Mouse (Mus musculus): ENCODE results near the gene Mri1. TPM values are rescaled to one million over a fixed set of nuclear protein-coding genes. Genes with fewer than 3 reads are reported as not detected.

Gene Mri1
- polyA plus RNA-seq, 2 experiments, result 49.3 to 58.1 TPM

GRCm38 (mm10) chr8:84223322-84224029 lies 33.6 kb downstream of the Mri1 start:
- no peak overlapping the region for H3K9ac ChIP-seq (ENCODE audit: low read depth, low read length, severe bottlenecking)
- no peak overlapping the region for H3K4me2 ChIP-seq (replicated peaks; ENCODE audit: low read depth, low read length, severe bottlenecking)
- WGBS, result 88% methylated on average over 21 of the region's 21 CpGs
- H3K4me1 ChIP-seq (ENCODE audit: control insufficient read depth, insufficient read depth, low read length), result no peaks in the 10 kb centered on the region
- H3K27ac ChIP-seq (replicated peaks; ENCODE audit: low read depth, low read length), result no peak overlapping the region
- H3K36me3 ChIP-seq (ENCODE audit: control insufficient read depth, insufficient read depth, low read length), result peaks cover 96% of the 10 kb centered on the region
- H3K27me3 ChIP-seq (ENCODE audit: control insufficient read depth, insufficient read depth, low read length), result no peaks in the 10 kb centered on the region
- TF ChIP-seq POLR2A (IDR thresholded peaks at IDR 0.05; ENCODE audit: borderline replicate concordance, extremely low read depth, insufficient read depth, insufficient read length), result no peak
- H3K4me3 ChIP-seq (replicated peaks; ENCODE audit: low read length), result no peak overlapping the region
- no peaks in the 10 kb centered on the region for H3K9me3 ChIP-seq (ENCODE audit: control insufficient read depth, low read length)
- ATAC-seq (ENCODE audit: low FRiP score, low read depth), result no peak; the same call in 1 of the 2 replicates
- no peak for DNase-seq (ENCODE audit: low spot score)

GRCm38 (mm10) chr8:84222566-84223165 lies 34.5 kb downstream of the Mri1 start:
- no peaks in the 10 kb centered on the region for H3K4me1 ChIP-seq (ENCODE audit: control insufficient read depth, insufficient read depth, low read length)

DNA sequence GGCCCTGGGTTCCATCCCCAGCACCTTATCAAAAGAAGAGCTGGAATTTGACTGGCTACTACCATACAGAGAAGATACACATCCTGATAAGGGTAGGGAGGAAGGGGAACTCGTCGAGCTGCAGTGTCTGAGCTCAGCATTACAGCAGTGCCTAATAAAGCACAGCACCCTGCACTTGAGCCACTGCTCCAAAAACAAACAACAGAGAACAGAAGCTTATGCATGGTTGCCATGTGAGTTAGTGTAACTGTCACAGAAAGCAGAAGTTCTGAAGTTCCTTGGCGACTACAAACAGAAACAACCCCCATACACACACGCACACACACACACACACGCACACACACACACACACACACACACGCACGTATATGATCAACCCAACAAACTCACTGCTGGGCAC lies 37.0 kb downstream of the Mri1 start:
- no peaks in the 10 kb centered on the region for H3K4me1 ChIP-seq (ENCODE audit: control insufficient read depth, insufficient read depth, low read length)
- no peak for TF ChIP-seq POLR2A (IDR thresholded peaks at IDR 0.05; ENCODE audit: borderline replicate concordance, extremely low read depth, insufficient read depth, insufficient read length)
- no peak overlapping the region for H3K9ac ChIP-seq (ENCODE audit: low read depth, low read length, severe bottlenecking)
- no peak overlapping the region for H3K4me3 ChIP-seq (replicated peaks; ENCODE audit: low read length)
- DNase-seq (ENCODE audit: low spot score), result no peak
- 84% methylated on average over 7 of the region's 7 CpGs for WGBS
- H3K27ac ChIP-seq (replicated peaks; ENCODE audit: low read depth, low read length), result no peak overlapping the region
- no peaks in the 10 kb centered on the region for H3K27me3 ChIP-seq (ENCODE audit: control insufficient read depth, insufficient read depth, low read length)
- H3K9me3 ChIP-seq (ENCODE audit: control insufficient read depth, low read length), result no peaks in the 10 kb centered on the region
- no peak for ATAC-seq (ENCODE audit: low FRiP score, low read depth)
- H3K4me2 ChIP-seq (replicated peaks; ENCODE audit: low read depth, low read length, severe bottlenecking), result no peak overlapping the region
- peaks cover 96% of the 10 kb centered on the region for H3K36me3 ChIP-seq (ENCODE audit: control insufficient read depth, insufficient read depth, low read length)

More at GRCm38 (mm10) chr8:84222566-84223165, 34.5 kb downstream of the Mri1 start:
- H3K27me3 ChIP-seq (ENCODE audit: control insufficient read depth, insufficient read depth, low read length), result no peaks in the 10 kb centered on the region
- H3K4me3 ChIP-seq (replicated peaks; ENCODE audit: low read length), result no peak overlapping the region
- H3K4me2 ChIP-seq (replicated peaks; ENCODE audit: low read depth, low read length, severe bottlenecking), result no peak overlapping the region
- H3K9me3 ChIP-seq (ENCODE audit: control insufficient read depth, low read length), result no peaks in the 10 kb centered on the region
- peaks cover 96% of the 10 kb centered on the region for H3K36me3 ChIP-seq (ENCODE audit: control insufficient read depth, insufficient read depth, low read length)
- 95% methylated on average over 9 of the region's 9 CpGs for WGBS
- no peak for DNase-seq (ENCODE audit: low spot score)
- H3K27ac ChIP-seq (replicated peaks; ENCODE audit: low read depth, low read length), result no peak overlapping the region
- no peak for ATAC-seq (ENCODE audit: low FRiP score, low read depth)
- no peak overlapping the region for H3K9ac ChIP-seq (ENCODE audit: low read depth, low read length, severe bottlenecking)
- no peak for TF ChIP-seq POLR2A (IDR thresholded peaks at IDR 0.05; ENCODE audit: borderline replicate concordance, extremely low read depth, insufficient read depth, insufficient read length)

DNA sequence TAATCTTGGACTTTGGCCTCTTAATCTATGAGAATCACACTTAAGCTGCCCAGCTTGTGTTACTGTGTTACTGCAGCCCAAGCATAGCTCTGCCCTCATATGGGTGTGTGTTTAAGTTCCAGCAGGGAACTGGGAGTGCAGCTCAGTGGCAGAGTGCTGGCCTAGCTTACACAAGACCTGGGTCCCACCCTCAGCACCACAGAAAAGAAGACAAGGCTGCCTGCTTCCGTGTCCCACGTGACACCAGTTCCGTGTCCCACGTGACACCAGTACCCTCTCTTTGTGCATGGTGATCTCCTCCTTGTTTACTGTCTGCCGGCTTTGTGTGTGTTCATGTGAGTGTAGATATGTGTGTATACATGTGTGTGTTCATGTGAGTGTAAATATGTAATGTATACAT lies 39.0 kb downstream of the Mri1 start:
- Histone ChIP-seq H3K4me1 (ENCODE audit: control insufficient read depth, insufficient read depth, low read length) (no peaks in the 10 kb centered on the region), H3K27ac (replicated peaks; ENCODE audit: low read depth, low read length) (no peak overlapping the region), H3K4me3 (replicated peaks; ENCODE audit: low read length) (no peak overlapping the region), H3K27me3 (ENCODE audit: control insufficient read depth, insufficient read depth, low read length) (no peaks in the 10 kb centered on the region), H3K9me3 (ENCODE audit: control insufficient read depth, low read length) (no peaks in the 10 kb centered on the region), H3K4me2 (replicated peaks; ENCODE audit: low read depth, low read length, severe bottlenecking) (no peak overlapping the region), H3K9ac (ENCODE audit: low read depth, low read length, severe bottlenecking) (no peak overlapping the region), H3K36me3 (ENCODE audit: control insufficient read depth, insufficient read depth, low read length) (peaks cover 91% of the 10 kb centered on the region)
- 98% methylated on average over 5 of the region's 5 CpGs for WGBS
- TF ChIP-seq POLR2A (IDR thresholded peaks at IDR 0.05; ENCODE audit: borderline replicate concordance, extremely low read depth, insufficient read depth, insufficient read length), result no peak
- ATAC-seq (ENCODE audit: low FRiP score, low read depth) (no peak), DNase-seq (ENCODE audit: low spot score) (no peak)

- no peak overlapping the region for H3K4me2 ChIP-seq (replicated peaks; ENCODE audit: low read depth, low read length, severe bottlenecking)
- DNase-seq (ENCODE audit: low spot score) (no peak), ATAC-seq (ENCODE audit: low FRiP score, low read depth) (no peak)
- WGBS, result 94% methylated on average over 11 of the region's 11 CpGs
- no peak overlapping the region for H3K9ac ChIP-seq (ENCODE audit: low read depth, low read length, severe bottlenecking)
- H3K4me3 ChIP-seq (replicated peaks; ENCODE audit: low read length), result no peak overlapping the region
- H3K27ac ChIP-seq (replicated peaks; ENCODE audit: low read depth, low read length), result no peak overlapping the region
- no peaks in the 10 kb centered on the region for H3K4me1 ChIP-seq (ENCODE audit: control insufficient read depth, insufficient read depth, low read length)
- no peaks in the 10 kb centered on the region for H3K9me3 ChIP-seq (ENCODE audit: control insufficient read depth, low read length)
- no peak for TF ChIP-seq POLR2A (IDR thresholded peaks at IDR 0.05; ENCODE audit: borderline replicate concordance, extremely low read depth, insufficient read depth, insufficient read length)
- H3K27me3 ChIP-seq (ENCODE audit: control insufficient read depth, insufficient read depth, low read length), result no peaks in the 10 kb centered on the region
- H3K36me3 ChIP-seq (ENCODE audit: control insufficient read depth, insufficient read depth, low read length), result peaks cover 91% of the 10 kb centered on the region
These were observed 39.9 kb downstream of the Mri1 start for GRCm38 (mm10) chr8:84217206-84217605.

All from limb, embryonic 14.5 days (tissue).